Mouse (Mus musculus) embryo, embryonic 11.5 days (tissue): ENCODE data around the gene Foxn2.
"Not testable (repeated sequence)": the region's sequence is repeated elsewhere in the genome, so short reads cannot be mapped to it uniquely, and the experiment has no call there.

Source experiments
- DNase-seq: peaks from one replicate; pipeline ENCODE4 v3.0.0-alpha.2; 2012; ENCODE audit warnings: low read depth, low spot score

Gene Foxn2

DNA sequence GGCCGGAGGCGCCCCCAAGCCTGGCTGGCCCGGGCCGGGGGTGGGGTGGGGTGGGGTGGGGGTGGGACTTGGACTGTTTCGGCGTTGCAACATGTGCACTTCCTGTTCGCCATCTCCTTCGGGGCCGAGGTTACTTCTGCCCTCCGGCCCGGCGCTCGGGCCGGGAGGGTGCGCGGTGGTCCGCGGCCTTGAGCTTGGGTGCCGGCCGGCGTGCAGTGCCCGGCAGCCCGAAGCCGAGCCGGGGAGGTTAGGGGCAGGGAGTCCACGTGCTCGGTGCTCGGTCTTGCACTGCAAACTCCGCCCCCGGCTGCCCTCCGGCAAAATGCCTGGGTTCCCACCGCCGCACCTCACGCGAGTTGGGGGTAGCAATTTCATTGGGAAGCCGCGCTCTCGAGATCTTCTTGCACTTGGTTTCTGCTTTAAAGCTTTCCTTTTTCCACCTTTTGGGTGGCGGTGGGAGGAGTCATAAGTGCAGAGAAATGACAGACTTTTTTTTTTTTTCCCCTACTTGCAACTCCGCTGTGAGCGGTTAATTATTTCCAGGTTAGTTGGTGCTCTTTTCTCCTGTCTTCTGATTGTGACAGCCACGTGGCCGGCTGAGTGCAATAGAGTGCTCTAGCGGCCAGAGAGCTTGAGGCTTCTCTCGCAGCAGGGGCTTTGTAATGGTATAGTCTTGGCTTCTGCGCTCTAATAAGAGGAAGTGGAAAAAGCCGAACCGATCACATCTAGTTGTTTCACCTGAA lies 1.1 kb downstream of the Foxn2 start:
- peak; percentile 44 for DNase-seq

DNA sequence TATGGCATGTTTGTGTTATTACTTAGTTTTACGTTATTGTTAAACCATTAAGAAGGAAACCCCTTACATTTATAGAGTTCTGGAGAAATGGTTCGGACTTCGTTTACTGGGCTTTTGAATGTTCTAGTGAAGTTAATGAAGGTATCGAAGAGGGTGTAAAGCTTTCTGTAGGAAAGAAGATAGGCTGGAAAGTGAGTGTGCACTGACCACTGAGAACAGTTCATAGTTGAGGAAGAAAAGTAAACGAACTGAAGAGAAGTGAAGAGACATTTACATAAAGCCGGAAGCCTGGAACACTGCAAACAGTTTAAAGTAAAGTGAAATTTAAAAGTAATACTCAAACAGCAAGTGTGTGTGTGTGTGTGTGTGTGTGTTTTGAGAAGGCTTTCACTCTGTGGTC lies 2.1 kb downstream of the Foxn2 start:
- DNase-seq: no peak

DNA sequence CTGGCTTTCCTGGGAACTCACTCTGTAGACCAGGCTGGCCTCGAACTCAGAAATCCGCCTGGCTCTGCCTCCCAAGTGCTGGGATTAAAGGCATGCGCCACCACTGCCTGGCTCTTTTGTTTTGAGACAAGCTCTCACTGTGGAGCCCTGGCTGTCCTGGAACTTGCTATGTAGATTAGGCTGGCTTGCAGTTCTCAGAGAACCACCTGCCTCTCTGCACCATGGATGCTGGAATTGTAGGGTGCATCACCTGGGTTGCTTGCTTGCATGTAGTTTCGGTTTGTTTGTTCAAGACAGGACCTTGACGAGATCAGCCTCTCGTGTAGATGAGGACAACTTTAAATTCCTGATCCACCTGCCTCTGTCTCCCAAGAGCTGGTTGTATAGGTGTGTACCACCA lies 2.7 kb downstream of the Foxn2 start:
- no peak for DNase-seq

DNA sequence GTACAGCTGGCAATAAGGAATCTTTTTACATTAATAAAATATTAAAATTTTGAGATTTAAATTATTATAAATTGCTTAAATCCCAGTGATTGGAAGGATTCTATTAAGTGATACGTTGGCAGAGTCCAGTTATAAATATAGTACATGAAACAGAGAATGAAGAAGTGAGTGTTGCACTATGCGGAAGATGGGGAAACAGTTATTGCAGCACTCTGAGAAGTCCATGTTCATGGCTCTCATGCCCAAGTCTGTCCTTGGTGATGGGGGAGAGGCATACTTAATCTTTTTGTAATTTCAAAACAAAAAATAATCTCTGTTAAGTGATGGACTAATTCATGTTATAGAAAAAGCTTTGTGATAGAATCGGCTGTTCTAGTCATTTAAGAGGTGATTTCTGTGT lies 17.6 kb downstream of the Foxn2 start:
- DNase-seq: no peak

DNA sequence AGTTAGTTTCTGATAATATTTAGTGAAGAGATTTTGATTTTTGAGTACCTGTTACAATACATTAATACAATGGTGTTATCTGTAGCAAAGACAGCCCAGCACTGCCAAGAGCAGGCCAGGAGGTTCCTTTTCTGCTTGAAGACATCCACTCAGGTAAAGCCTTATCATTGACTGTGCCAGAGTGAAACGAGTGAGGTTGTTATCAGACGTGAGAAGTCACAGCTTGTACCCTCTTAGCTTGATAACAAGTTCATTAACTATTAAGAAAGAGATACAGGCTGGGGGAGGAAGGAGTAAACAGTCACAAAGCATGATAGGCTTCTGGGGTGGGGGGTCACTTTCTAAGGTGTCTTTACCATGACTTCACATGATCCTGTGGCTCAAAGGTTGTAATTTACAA lies 19.0 kb downstream of the Foxn2 start:
- DNase-seq: no peak

DNA sequence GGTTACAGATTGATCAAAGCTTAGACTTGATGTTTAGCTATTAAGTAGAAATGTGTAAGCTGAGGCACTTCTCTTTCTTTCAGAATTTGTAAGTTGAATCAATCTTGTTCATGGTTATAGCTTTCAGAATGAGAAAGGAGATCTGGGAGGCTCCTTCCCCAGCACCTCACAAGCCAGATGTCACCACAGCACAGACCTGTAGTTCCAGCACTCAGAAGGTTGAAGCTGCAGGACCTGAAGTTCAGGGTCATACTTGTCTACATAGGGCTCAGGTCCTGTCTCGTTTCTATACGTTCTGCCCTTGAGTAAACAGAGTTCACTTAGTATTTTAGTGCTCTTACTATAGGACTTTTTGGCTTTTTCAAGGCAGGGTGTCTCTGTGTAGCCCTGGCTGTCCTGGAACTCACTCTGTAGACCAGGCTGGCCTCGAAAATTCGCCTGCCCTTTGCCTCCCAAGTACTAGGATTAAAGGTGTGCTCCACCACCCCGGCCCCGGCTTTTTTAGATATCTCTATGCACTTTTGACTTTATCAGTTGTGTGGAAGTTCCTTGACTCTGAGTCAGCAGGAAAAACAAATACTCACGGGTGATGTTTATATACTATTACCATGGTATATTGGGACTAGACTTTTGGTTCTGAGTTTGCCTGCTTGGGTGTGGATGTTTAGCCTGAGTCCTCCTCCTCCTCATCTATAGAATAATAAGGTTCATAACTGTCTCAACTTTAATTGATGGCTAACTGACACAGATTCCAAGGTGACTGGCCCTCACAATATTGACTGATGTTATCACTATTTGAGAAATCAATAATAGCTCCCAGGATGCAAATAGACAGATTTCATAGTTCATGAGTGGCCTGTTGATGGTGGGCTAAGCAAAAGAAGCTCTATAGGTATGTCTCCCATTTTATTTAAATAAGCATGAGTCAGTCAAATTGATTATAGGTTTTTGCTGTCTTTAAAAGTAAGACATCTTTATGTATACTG lies 19.7 kb downstream of the Foxn2 start:
- DNase-seq: no peak

DNA sequence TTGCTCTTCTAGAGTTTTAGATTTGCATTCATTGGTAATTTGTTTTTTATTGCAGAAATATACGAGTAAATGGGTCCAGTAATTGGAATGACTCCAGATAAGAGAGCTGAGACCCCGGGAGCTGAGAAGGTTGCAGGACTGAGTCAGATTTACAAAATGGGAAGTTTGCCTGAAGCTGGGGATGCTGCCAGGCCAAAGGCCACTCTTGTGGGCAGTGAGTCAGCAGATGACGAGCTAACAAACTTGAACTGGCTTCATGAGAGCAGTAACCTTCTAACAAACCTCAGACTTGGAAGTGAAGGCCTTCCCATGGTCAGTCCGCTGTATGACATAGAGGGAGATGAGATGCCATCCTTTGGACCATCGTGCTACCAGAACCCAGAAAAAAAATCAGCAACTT lies 22.1 kb downstream of the Foxn2 start:
- DNase-seq: no peak

DNA sequence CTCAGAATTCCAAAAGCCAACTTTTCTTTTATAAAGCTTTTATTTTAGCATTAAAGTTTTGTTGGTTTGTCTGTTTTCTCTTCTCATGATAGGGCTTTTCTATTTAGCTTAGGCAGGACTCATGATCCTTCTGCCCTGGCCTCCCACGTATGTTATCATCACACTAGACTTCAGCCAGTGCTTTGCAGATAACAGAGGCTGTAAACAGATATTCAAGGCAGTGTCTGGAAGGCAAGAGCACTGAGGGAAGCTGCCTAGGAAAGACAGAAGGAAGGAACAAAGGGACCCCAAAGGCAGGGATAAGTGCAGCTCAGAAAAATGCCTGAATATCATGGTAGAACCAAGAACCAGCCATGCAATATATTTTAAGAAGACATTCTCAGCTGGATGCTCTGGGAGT lies 26.1 kb downstream of the Foxn2 start:
- DNase-seq: no peak

DNA sequence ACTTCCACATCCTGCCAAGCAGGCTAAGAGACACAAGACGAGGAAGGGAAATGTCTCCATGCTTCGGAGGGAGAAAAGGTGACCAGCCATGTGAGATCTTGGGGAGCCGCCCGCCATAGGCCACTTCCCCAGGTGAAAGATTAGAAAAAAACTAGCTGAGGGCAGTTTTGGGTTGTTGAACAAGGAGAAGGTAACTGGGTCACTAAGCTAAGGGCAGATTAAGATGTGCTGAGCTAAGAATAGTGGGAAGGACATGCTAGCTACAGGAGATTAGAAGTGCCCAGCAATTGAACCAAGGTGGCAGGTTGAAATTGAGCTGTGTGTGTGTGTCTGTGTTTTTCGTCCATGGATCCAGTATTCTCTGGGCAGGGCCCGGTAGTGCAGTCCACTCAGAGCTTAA lies 27.2 kb downstream of the Foxn2 start:
- DNase-seq: no peak

DNA sequence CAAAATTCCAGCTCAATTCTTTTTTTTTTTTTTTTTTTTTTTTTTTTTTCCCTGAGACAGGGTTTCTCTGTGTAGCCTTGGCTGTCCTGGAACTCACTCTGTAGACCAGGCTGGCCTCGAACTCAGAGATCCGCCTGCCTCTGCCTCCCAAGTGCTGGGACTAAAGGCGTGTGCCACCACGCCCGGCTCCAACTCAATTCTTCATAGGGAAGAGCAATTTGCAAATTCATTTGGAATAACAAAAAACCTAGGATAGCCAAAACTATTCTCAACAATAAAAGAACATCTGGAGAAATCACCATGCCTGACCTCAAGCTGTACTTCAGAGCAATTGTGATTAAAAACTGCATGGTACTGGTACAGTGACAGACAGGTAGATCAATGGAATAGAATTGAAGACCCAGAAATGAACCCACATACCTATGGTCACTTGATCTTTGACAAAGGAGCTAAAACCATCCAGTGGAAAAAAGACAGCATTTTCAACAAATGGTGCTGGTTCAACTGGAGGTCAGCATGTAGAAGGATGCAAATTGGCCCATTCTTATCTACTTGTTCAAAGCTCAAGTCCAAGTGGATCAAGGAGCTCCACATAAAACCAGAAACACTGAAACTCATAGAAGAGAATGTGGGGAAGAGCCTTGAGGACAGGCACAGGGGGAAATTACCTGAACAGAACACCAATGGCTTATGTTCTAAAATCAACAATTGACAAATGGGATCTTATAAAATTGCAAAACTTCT lies 28.3 kb downstream of the Foxn2 start:
- not testable (repeated sequence) for DNase-seq

DNA sequence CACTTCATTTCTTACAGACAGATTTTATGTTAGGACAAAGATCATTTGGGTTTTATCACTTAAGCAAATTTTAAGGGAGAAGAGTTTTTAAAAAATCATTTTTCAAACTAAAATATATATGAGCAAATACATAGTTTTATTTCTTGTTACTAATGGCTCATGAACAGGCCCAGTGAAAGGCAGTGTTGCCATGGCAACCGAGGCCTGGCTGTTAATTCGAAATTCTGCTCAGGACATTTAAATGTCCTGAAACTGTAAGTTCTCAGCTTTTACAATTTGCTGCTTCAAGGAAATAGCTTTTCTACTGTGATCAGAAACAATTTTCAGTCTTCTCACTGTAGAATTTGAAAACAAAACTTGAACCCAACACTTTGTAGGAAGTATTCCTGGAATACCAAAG lies 33.3 kb downstream of the Foxn2 start:
- DNase-seq: no peak

DNA sequence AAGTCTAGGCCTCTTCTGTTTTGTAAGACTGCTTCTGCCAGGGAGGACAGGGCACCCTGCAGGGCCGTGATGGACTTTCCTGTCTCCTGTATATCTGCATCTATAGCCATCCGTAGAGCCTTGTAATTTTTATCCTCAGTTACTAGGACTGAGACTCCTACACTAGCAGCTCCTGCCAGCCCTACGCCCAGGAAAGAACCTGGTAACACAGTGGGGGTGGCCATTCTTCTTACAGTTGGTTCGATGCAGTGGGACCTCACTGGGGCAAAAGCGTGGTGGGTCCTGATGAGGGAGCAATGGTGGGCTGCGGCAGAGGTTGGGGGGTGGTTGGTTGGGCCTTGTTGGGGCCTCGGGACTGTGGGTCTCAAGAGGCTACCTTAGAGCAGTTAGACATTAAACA lies 36.7 kb downstream of the Foxn2 start:
- DNase-seq: no peak

DNA sequence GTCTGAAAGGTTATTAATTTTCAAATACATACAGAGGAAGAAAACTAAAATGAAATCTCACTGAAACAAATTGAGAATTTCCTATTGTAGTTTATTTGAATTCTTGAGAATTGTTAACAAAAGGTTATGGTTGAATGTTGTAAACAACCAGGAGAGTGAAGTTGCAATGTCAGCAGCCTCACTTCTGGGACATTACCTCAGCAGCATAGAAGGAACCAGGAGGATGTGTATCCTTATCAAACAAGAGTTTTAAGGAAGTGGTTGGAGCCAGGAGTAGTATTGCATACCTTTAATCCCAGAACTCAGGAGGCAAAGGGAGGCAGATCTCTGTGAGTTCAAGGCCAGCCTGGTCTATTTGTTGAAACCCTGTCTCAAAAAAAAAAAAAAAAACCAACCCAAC lies 37.2 kb downstream of the Foxn2 start:
- no peak for DNase-seq

DNA sequence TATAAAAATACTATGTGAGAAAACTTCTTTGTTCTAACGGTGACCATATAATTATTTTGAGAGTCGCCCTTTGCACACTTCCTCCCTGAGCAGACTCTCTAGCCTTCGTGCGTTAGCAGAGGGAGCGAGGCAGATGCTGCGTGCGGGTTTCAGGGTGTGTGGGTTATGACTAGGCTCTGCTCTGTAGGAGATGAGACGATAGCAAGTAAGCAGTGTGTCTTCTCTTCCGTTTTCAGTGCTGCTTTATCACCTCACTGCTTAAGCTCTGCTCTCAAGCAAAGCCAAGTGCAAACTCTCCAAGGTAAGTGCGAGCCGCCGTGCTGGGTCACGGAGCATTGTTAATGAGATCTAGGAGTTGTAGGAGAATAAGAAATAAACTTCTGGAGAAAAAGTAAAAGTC lies 38.5 kb downstream of the Foxn2 start:
- no peak for DNase-seq

DNA sequence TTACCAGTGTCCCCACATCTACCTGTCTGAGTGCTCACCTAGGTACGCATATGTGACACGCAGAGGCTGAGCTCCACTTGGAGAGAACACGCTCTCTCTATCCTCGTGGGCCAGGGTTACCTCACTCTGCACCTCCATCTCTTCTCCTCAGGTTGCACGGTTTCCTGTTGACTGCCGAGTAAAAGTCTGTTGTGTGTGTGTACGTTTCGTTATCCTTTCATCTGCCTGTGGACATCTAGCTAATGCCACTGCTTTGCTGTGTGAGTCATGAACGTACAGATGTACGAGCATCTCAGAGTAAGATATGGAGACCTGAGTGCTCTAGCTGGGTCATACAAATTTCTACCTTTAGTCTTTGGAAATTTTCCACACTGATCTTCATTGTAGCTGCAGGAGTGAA lies 39.9 kb downstream of the Foxn2 start:
- DNase-seq: no peak

DNA sequence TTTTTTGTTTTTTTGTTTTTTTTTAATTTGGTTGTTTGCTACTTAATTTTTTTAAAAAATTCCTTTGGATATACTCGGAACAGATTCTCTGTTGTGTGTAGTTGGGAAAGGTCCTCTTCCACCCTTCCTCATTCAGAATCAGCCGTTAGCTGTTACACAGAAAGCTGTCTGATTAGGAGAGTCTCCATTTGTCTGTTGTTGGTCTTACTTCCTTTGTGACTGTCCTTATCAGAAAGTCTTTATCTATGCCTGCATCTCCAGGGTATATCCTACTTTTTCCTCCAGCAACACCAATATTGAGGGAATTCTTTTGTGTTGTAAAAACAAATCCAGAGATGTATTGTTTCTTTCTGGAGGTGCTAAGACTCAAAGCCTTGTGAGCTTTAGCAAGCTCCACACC lies 40.6 kb downstream of the Foxn2 start:
- no peak for DNase-seq

DNA sequence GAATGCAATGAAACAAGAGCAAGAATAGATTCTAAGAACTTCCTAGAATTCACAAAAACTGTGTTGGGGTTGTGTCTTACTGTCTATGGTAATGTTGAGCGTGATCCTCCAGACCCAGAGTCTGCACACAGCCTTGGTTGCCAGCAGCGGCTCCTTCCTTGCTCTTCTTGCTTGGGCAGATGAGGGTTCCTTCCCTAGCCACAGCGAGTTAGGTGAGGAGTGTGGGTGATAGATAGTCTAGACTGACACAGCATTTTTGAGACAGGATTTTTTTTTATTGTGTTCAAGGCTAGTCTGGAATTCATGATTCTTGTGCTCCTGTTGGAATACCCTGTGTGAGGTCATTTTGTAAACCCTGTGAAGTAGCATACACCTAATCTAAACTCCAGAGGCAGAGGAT lies 41.1 kb downstream of the Foxn2 start:
- DNase-seq: no peak

DNA sequence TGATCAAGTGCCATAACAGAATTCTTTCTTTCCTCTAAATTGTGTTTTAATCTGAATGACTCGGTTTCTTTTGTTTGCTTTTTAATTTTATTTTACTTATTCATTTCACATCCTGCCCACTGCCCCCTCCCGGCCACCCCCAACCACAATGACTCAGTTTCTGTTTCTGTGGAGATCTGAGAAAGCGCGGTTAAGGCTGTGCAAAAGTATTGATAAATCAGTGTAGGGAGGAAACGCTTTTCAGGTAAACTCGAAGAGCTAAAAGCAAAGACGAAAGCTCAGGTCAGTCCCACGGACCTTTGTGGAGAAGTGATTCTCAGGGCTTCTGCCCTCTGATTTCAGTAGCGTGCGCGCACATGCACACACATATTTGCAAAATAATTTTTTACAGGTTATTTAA lies 44.0 kb downstream of the Foxn2 start:
- no peak for DNase-seq

DNA sequence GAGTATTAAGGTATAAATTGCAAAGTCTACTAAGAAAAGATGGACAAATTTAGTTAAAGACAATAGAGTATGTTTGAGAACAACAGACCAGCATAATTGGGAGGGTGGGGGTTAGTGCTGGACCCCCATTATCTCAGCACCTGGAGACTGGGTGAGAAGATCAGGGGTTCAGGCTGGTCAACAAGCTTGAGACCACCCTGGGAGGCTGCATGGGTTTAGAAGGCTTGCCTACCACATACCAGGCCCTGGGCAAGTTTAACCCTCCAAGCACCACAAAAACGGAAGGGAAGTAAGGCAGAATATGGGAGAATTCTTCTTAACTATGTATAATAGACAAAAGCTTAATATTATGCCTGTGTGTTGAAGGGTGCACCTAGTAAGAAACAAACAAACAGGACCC lies 44.4 kb downstream of the Foxn2 start:
- no peak for DNase-seq

DNA sequence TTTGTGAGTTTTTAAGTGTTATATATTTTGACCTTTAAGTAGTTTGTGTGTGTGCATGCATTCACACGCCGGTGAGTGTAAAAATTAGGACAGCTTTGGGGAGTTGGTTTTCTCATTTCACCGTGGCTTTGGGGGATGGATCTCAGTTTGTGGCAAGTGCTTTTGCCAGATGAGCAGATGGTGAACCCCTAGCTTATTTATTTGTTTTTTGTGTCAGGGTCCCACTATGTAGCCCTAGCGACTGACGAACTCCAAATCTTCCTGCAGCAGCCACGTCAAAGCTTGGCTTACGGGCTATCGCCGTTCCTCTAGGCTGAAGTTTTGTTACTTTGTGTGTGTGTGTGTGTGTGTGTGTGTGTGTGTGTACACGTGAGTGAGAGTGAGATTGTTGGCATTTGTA lies 50.0 kb downstream of the Foxn2 start:
- no peak for DNase-seq

DNA sequence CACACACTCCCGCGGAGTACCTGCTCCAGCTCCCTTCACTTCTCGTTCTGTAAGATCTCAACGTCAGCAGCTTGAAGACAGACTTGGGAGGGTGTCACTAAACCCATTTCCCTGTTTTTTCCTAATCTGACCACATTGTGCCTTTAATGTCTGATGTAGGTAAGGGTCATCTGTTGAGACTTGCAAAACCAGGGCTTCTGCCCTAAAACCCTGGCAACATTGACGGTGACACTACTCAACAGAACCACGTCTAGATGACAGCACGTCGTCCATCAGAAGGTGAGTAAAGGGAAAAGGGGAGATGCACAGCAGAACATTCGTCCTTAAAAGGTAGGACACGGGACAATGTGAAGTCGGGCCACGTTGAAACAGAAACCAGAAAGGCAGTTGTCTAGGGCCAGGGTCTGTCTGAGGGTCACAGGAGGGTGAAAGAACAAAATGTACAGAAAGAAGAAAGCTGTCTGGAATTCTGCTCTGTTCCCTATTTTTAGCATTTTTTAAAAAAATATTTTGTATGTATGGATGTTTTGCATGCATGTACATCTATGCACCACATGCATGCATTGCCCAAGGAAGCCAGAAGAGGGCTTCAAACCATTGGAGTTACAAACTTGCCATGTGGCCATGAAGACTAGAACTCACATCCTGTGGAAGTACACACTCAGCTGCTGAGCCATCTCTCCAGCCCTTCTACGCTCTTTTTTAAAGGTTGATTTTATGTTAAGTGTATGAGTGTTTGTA lies 51.0 kb downstream of the Foxn2 start:
- no peak for DNase-seq

DNA sequence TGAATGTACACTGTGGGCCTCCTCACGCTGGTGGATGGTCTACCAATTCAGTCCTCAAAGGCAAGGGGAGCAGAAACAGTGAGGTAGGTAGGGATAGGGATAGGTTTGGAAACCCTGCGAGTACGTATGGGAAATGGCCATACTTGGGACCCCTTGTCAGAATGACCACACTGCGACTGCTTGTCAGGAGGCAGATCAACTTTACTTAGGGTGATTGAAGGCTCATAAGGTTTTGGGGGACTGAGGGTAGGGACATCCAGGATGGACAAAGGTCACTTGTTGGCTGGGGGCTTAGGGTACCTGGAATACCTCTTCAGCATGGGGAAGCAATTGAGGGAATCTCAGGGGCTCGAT lies 51.6 kb downstream of the Foxn2 start:
- DNase-seq: no peak
